Mouse (Mus musculus): ENCODE measurements around the gene Kcne2. TPM values are rescaled to one million over a fixed set of nuclear protein-coding genes. Genes with fewer than 3 reads are reported as not detected.

Kcne2 gene
- not detected for polyA plus RNA-seq (2014; fragmentation: Illumina TruSeq; extraction: RNeasy Lipid Tissue Mini Kit (QIAGEN cat#74804); ENCODE audit: low read depth, low replicate concordance)

DNA sequence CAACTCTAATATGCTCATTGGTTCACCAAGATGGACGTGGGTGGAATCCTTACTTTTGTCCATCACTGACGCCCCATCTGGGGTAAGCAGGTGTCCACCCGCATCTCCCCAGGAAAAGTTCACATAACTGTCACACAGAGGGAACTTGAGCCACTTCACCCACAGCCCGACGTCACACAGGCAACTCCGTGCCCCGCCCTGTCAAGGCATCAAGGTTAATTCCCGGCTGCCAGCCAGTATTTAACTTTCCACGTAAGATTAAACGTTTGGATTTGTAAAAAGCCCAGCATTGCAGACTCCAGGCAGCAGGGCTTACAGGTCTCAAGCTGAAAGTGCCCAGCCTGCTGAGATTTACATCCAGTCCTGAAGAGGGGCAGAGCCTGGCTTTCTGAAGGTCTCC is at the start of gene Kcne2:
Gene Kcne2 (plus strand): TSS at position 289 of the 400 bp plus-strand sequence.

DNA sequence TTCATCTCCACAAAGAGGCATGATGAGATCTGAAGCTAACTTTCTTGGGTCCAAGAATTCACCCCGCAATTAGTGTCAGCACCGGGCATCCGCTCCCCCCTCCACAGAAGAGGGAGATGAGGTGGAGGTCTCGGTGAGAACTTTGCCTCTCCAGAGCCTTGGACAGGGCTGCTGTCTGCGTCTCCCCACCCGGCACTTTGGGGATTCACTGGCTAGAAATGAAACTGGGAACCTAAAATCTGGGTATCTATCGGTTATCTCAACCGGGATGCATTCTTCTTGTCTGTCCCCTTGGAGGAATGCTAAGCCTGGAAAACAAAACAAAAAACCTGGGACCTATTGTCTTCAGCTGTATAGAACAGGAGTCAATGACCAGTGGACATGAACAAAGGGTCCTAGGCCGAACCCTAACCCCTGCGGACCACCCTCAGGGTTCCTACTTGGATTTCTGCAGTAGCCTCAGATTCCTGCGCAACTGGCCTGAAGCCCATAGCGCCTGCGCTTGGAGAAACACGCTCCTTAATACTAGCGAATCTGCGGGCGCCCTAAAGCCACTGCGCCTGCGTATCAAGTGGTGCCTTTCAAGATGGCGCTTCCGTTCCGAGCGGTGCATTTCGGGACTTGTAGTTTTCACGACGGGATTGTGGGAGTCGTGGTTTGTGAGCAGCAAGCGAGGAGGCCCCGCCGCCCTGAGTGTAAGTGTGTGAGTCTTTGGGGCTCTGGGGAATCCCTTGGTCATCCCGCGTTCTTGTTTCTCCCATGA is 8.6 kb downstream of the Kcne2 start, which contains the start of gene Smim11:
Gene Smim11 (plus strand): TSS at position 638 of the 763 bp plus-strand sequence.

DNA sequence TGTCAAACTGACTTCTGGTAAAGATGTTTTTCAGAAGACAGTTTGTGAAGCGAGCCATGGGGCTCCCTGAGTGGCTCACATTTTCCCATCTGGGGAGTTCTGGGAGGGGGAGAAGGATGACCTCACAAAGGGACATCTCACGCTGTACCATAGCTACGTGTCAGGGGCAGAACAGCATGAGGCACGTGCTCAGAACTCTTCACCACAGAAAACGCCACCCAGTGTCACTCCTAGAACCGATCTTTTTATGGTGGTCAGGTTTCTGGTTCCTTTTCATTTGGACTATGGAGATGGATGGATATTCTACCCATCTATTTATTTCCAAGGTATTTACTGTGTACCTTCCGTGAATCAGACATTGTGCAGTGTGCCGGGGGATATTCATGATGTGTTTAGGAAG is 29.2 kb downstream of the Kcne2 start, which contains the start of gene Fam243:
Gene Fam243 (minus strand): TSS at position 101 of the 400 bp plus-strand sequence.

Other genes with a start within 250 kb of the Kcne2 start
- 266 TPM for gene Mrps6, start 234.1 kb upstream of the Kcne2 start, polyA plus RNA-seq (2014; fragmentation: Illumina TruSeq; extraction: RNeasy Lipid Tissue Mini Kit (QIAGEN cat#74804); ENCODE audit: low read depth, low replicate concordance)
- 0.38 TPM for gene Gm49711, start 234.1 kb upstream of the Kcne2 start, polyA plus RNA-seq (2014; fragmentation: Illumina TruSeq; extraction: RNeasy Lipid Tissue Mini Kit (QIAGEN cat#74804); ENCODE audit: low read depth, low replicate concordance)
- 18.8 TPM for gene Slc5a3, start 234.1 kb upstream of the Kcne2 start, polyA plus RNA-seq (2014; fragmentation: Illumina TruSeq; extraction: RNeasy Lipid Tissue Mini Kit (QIAGEN cat#74804); ENCODE audit: low read depth, low replicate concordance)
- gene Smim11, start 8.9 kb downstream of the Kcne2 start, polyA plus RNA-seq (2014; fragmentation: Illumina TruSeq; extraction: RNeasy Lipid Tissue Mini Kit (QIAGEN cat#74804); ENCODE audit: low read depth, low replicate concordance): 73.3 TPM
- 6.2 TPM for gene Fam243, start 29.1 kb downstream of the Kcne2 start, polyA plus RNA-seq (2014; fragmentation: Illumina TruSeq; extraction: RNeasy Lipid Tissue Mini Kit (QIAGEN cat#74804); ENCODE audit: low read depth, low replicate concordance)
- gene Kcne1, start 67.1 kb downstream of the Kcne2 start, polyA plus RNA-seq (2014; fragmentation: Illumina TruSeq; extraction: RNeasy Lipid Tissue Mini Kit (QIAGEN cat#74804); ENCODE audit: low read depth, low replicate concordance): not detected
- 18.5 TPM for gene Rcan1, start 178.5 kb downstream of the Kcne2 start, polyA plus RNA-seq (2014; fragmentation: Illumina TruSeq; extraction: RNeasy Lipid Tissue Mini Kit (QIAGEN cat#74804); ENCODE audit: low read depth, low replicate concordance)
- gene Clic6, start 193.3 kb downstream of the Kcne2 start, polyA plus RNA-seq (2014; fragmentation: Illumina TruSeq; extraction: RNeasy Lipid Tissue Mini Kit (QIAGEN cat#74804); ENCODE audit: low read depth, low replicate concordance): 9.3 TPM

All from adipose tissue, adult 10 weeks (tissue).